Mouse (Mus musculus) 3T3-L1 (cell line): Measurements from ENCODE around the gene Irf8.

ENCODE experiments used
- DNase-seq: peaks from one replicate; pipeline ENCODE4 v3.0.0-alpha.2; 2015; ENCODE audit warnings: low read depth, low spot score

Gene Irf8

GRCm38 (mm10) chr8:120723025-120723424 is 13.1 kb upstream of the Irf8 start:
- no peak for DNase-seq

GRCm38 (mm10) chr8:120724096-120724495 is 12.1 kb upstream of the Irf8 start:
- DNase-seq: peak; percentile 11

GRCm38 (mm10) chr8:120724816-120725575 is 11.2 kb upstream of the Irf8 start:
- no peak for DNase-seq

GRCm38 (mm10) chr8:120725576-120725950 is 10.6 kb upstream of the Irf8 start:
- DNase-seq: no peak

- no peak for DNase-seq
These were observed 10.1 kb upstream of the Irf8 start for GRCm38 (mm10) chr8:120726051-120726450.

- DNase-seq: no peak
These were observed 7.5 kb upstream of the Irf8 start for GRCm38 (mm10) chr8:120728488-120729160.

- DNase-seq: no peak
These were observed 4.6 kb upstream of the Irf8 start for GRCm38 (mm10) chr8:120731582-120731981.

GRCm38 (mm10) chr8:120732068-120732467 is 4.1 kb upstream of the Irf8 start:
- no peak for DNase-seq

- no peak for DNase-seq
These were observed 328 bp downstream of the Irf8 start for GRCm38 (mm10) chr8:120736486-120736885.

GRCm38 (mm10) chr8:120737166-120737565 is 1.0 kb downstream of the Irf8 start:
- no peak for DNase-seq

GRCm38 (mm10) chr8:120738771-120739170 is 2.6 kb downstream of the Irf8 start:
- no peak for DNase-seq

- DNase-seq: no peak
These were observed 3.4 kb downstream of the Irf8 start for GRCm38 (mm10) chr8:120739526-120739925.

- no peak for DNase-seq
These were observed 4.4 kb downstream of the Irf8 start for GRCm38 (mm10) chr8:120740579-120740978.

GRCm38 (mm10) chr8:120741001-120741400 is 4.8 kb downstream of the Irf8 start:
- DNase-seq: no peak

GRCm38 (mm10) chr8:120741815-120742530 is 5.8 kb downstream of the Irf8 start:
- no peak for DNase-seq

GRCm38 (mm10) chr8:120743149-120743897 is 7.2 kb downstream of the Irf8 start:
- no peak for DNase-seq

GRCm38 (mm10) chr8:120743898-120744290 is 7.7 kb downstream of the Irf8 start:
- no peak for DNase-seq

- DNase-seq: no peak
These were observed 8.3 kb downstream of the Irf8 start for GRCm38 (mm10) chr8:120744448-120744847.

- no peak for DNase-seq
These were observed 9.1 kb downstream of the Irf8 start for GRCm38 (mm10) chr8:120745226-120745625.

- no peak for DNase-seq
These were observed 10.0 kb downstream of the Irf8 start for GRCm38 (mm10) chr8:120746007-120746701.

- DNase-seq: no peak
These were observed 11.1 kb downstream of the Irf8 start for GRCm38 (mm10) chr8:120747286-120747685.
